Mouse (Mus musculus) adrenal gland, adult 2 months (tissue): ENCODE data around the gene Nedd8. TPM values are rescaled to one million over a fixed set of nuclear protein-coding genes. Genes with fewer than 3 reads are reported as not detected.

Experiments
- DNase-seq: peaks from one replicate; pipeline ENCODE4 v3.0.0; 2021
- polyA plus RNA-seq: library from polyadenylated mRNA; depleted of rRNA; stranded (reverse); fragments of >200 nt; gene quantifications from 2 replicates; pipeline ENCODE4 v1.2.3, GENCODE M21; 2012
- total RNA-seq, 2 experiments: library from RNA; stranded (reverse); gene quantifications; 2 replicates each; pipeline ENCODE4 v1.2.3; 2021

Nedd8 gene
- total and polyA plus RNA-seq, 3 experiments: 281 to 392 (median 352) TPM

DNA sequence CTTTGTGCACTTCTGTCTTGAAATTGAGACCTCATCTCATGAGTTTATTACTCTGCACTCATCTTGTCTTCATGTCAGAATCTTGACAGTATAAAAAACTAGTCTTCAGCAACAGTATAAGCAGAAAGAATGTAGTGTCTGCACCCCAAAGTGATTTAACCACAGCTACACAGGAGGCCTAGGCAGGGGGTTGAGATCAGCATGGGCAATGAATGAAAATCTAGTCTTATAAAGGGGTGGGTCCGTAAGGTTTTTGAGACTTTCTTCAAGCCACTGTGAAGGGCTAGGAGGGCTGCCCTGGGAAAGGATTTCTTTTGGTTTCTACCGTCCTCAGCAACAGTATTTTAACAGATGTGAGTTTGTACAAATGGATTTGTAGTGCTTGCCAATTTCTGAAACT, 11.3 kb downstream of the Nedd8 start:
- DNase-seq: no peak

GRCm38 (mm10) chr14:55659960-55660573, 11.9 kb downstream of the Nedd8 start, which contains the start of gene Mdp1:
TSS of gene Mdp1 (minus strand) at chr14:55660508.
- DNase-seq: peak; percentile 89

- DNase-seq: peak; percentile 88
These were observed 13.9 kb downstream of the Nedd8 start for GRCm38 (mm10) chr14:55658011-55658410.

DNA sequence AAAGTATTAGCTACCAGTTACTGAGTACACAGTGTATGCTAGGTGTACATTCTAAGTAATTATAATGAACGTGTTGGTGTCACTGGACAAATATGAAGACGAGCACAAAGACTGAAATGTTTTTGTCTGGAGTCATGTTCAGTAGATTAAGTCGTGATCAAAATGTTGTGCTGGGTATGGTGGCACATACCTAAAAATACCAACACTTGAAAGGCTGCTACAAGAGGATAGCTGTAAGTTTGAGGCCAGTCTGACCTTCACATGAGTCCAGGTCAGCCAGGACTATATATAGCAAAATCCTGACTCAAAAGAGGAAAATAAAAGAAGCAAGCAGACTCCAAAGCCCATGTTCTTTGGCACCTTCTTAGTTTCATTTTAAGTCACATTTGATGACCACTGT, 15.0 kb downstream of the Nedd8 start:
- no peak for DNase-seq

DNA sequence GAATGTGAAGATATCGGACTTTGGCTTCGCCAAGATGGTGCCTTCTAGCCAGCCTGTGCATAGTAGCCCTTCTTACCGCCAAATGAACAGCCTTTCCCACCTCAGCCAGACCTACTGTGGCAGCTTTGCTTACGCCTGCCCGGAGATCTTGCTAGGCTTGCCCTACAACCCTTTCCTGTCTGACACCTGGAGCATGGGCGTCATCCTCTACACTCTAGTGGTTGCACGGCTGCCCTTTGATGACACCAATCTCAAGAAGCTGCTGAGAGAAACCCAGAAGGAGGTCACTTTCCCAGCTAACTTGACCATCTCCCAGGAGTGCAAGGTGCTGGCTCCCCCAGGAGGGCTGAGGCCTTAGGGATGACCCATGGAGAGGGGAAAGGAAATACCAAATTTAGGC, 20.4 kb downstream of the Nedd8 start:
- DNase-seq: no peak

DNA sequence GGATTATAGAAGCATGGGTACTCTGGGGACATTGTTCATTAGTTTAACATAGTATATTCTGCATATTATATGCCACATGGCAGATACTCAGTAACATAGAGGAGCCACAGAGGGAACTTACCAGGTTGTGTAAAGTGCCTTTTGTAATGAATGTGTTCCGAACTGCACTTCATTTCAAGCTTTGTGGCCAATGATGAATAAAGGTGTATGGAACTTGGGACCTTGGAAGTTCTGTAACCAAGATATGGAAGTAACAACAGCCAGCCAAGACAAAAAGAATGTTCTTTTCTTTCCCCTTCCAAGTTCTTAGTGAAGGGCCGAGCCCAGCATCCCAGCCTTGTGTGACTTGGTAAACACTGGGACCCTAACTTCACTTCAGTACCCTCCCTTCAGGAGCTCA, 22.0 kb downstream of the Nedd8 start, which contains the start of gene Tssk4:
Gene Tssk4, plus strand, starts transcription at position 301 of the 400 bp plus-strand sequence.
- DNase-seq: no peak

- DNase-seq: no peak
These were observed 27.5 kb downstream of the Nedd8 start for GRCm38 (mm10) chr14:55644261-55644888.

- peak; percentile 94 for DNase-seq
These were observed 28.6 kb downstream of the Nedd8 start, which contains the start of gene Tm9sf1 for GRCm38 (mm10) chr14:55643060-55643907. TSS of gene Tm9sf1 (minus strand) at chr14:55643806.

GRCm38 (mm10) chr14:55642679-55643059, 29.3 kb downstream of the Nedd8 start:
- DNase-seq: no peak

- no peak for DNase-seq
These were observed 30.6 kb downstream of the Nedd8 start for GRCm38 (mm10) chr14:55641291-55641690.

DNA sequence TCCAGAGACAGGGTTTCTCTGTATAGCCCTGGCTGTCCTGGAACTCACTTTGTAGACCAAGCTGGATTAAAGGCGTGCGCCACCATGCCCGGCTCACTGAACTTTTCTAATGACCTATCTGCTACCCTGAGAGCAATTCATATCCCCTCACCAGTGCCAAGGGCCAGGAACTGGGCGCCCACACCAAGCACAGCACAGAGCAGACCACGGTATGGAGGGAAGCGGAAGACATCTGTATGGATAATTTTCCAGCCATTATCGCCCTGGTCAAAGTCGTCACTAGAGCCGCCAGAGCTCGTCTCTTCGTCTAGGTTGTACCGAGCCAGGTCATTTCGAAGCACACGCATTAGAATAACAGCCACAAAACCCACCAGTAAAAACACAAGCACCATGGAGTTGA, 31.1 kb downstream of the Nedd8 start:
- DNase-seq: no peak

DNA sequence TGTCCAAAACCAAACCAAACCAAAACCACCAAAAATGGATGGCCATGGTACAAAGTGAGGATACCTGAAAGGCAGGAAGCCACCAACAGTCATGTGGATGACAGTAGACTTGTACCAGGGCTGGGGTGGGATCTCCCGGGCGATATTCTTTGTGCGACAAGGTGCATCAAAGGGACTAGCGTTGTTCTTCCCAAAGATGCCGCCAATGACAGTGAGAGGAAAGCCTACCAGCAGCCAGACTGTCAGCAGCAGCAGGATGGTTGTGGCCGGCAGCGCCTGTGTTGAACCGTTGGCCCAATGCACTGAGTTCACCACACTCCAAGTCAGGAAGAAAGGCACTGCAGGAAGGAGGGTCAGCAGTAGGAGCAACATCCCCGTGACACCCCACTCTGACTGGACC, 34.1 kb downstream of the Nedd8 start, which contains the start of gene Gm49378:
Gene Gm49378, minus strand, starts transcription at position 101 of the 400 bp plus-strand sequence.
- no peak for DNase-seq

- DNase-seq: peak; percentile 93
These were observed 36.4 kb downstream of the Nedd8 start, which contains the start of gene Ipo4 for GRCm38 (mm10) chr14:55635523-55636007. TSS of gene Ipo4 (minus strand) at chr14:55635957.

- DNase-seq: peak; percentile 71
These were observed 36.9 kb downstream of the Nedd8 start for GRCm38 (mm10) chr14:55634874-55635522.

GRCm38 (mm10) chr14:55629312-55629711, 42.6 kb downstream of the Nedd8 start:
- peak; percentile 56 for DNase-seq

- DNase-seq: no peak
These were observed 43.7 kb downstream of the Nedd8 start for GRCm38 (mm10) chr14:55628077-55628827.

DNA sequence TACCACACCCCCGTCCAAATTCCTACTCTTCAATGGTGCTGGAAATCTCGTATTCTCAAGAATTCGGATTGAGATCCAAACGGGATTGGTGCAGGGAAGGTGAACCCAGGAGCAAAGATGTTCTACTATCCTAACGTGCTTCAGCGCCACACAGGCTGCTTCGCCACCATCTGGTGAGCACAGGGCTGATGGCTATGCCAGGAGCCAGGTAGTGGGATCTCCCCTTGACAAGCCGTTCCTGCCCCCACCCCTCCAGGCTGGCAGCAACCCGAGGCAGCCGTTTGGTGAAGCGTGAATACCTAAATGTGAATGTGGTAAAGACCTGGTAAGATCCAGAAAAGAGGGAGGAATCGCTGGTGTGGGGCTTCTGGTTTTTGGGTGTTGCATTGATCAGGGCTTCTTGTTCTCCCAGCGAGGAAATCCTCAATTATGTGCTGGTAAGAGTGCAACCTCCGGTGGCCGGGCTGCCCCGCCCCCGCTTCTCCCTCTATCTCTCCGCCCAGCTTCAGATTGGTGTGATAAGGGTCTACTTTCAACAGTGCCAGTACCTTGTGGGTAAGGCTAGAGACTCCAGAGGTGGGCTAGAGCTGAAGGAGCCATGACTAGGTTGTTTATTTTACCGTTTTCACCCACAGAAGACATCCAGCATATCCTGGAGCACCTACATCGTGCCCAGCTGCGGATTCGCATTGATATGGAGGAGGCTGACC, 53.3 kb downstream of the Nedd8 start:
- DNase-seq: no peak

DNA sequence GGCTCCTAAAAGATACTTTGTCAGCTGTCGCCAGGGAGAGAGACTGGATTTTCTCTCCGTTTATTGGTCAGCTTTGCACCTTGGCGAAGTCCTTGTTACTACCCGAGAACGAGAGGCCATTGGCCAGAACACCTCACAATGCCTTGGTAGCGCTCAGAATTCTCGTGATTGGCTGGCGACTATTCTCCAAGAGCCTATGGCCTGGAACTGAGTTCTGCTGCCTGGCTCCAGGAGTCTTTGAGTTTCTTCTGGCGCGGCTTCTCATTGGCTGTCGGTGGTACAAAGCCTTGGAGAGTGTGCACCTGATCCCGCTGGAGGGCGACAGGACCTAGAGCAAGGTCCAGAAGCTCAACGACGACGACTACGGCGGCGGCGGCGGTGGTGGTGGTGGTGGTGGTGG, 54.1 kb downstream of the Nedd8 start, which contains the start of gene Rec8:
Gene Rec8, plus strand, starts transcription at position 216 of the 400 bp plus-strand sequence.
- DNase-seq: peak; percentile 45

GRCm38 (mm10) chr14:55616844-55617243, 55.1 kb downstream of the Nedd8 start:
- no peak for DNase-seq

GRCm38 (mm10) chr14:55615876-55616275, 56.0 kb downstream of the Nedd8 start:
- no peak for DNase-seq
